Mouse (Mus musculus): ENCODE data around the gene 4922502D21Rik. TPM values are rescaled to one million over a fixed set of nuclear protein-coding genes. Genes with fewer than 3 reads are reported as not detected.

4922502D21Rik gene
- polyA plus RNA-seq, 1 experiment, result not detected

DNA sequence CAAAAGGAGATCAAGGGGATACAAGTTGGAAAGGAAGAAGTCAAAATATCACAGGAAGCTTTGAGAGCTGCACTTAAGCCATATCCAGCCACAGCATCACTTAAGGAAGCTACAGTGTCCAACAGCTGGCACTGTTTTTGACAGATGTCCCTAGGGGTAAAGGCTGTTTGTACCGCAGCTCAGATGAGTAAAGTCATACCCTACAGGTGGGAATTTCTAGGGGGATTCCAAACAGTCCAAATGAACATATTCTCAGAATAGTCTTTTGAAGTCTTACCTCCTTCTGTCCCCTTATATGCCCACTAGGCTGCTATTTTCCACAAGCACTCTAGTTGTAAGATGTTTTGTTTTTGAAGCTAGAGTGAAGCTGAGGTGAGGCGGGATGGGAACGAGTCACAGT is 19.1 kb downstream of the 4922502D21Rik start:
- no peak for DNase-seq (ENCODE audit: low spot score)

DNA sequence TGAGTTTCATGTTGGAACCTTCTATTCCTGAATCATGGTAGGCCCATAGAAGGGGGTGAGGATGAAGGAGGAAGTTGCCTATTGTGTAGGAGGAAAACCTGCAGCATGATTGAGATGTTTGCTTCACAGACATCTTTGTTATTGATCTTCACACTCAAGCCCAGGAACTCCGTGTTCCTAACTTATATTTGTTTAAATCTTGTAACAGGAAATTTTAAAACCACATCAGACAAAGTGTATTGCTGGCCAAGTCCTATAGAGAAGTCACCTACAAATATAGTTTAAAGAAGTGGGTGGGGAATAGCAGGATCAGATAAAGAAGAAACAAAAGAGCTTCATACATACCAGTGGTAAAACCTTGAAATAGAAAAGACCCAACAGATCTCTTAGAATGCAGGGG is 27.4 kb downstream of the 4922502D21Rik start:
- DNase-seq (ENCODE audit: low spot score), result no peak

DNA sequence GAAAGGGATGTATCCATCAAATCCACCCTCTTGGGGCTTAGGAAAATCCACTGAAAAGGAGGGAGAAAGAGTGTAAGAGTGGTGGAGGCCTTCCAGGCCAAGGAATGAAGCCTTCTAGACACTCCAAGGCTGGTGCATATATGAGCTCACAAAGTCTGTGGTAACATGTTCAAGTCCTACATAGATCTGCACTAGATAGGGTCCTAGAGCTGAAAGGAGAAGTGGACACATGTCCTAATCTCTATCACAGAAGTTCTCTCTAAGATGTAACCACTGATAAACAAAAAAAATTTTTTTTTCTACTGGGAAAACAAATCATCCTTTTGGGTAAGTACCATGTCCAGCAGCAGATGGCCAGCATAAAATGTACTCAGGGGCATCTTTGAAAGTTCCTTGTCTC is 42.9 kb downstream of the 4922502D21Rik start:
- no peak for DNase-seq (ENCODE audit: low spot score)

DNA sequence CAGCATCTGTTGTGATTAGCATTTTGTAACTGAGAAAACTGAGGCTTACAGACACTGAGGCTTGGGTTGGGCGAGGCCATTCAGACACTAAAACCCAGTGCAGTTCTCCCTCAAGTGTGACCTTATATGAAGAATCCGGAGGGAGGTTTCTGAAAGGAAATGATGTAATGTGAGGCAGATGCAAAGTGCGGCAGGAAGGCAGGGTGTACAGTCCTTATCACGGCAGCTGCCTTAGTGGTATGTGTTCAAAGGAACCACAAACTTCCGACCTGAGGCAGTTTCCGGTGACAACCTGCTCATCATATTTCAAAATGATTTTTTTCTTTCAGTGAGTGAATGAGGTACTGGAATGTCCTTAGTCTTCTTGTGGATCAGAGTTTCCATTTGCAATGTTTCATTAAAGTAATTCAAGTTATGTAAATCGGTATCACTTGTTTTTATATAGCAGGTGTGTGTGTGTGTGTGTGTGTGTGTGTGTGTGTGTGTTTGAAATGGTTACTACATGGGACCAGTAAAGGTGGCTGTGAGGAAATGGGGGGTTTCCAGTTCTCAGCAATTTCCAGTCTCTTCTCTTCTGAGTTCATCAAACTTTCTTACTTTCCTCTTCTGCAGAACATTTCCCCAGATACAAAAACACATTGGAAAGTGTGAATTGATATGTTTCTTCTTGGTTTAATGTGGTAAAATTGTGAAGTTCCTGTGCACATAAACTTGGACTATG is 47.1 kb downstream of the 4922502D21Rik start:
- DNase-seq (ENCODE audit: low spot score), result no peak

DNA sequence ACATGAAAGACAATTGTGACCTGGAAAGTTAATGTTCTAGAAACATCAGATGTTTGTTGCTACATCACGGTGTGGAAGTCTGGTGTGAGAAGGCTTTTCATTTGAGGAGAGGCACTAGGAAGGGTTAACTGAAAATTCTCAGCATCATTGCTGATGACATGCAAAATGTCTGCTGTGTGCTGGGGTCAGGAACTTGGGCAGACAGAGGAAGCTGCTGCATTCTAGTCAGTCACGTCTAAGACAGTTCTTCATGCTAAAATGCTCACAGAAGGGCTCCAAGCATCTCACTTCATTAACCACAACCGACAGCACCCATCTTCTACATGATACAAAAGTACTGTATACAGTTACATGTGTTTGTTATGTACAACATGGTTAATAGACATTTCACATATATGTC is 48.3 kb downstream of the 4922502D21Rik start:
- no peak for DNase-seq (ENCODE audit: low spot score)

DNA sequence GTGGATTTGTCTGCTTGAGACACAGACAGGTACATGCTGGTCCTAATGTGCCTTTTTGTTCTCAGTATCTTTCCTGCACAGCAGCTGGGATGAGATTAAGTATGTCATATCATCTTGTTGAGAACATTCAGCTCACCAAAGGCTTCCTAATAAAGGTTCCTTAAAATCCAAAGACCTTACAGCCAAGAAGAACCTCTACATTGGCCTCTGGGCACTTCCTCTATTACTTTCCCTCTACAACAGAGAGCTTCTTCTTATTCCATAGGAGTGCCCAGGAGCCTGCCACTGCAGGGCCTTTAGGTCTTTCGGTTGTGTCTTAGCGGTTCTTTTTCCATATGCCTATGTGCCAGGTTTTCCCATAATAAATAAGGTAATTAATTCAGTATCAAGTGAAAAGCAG is 55.1 kb downstream of the 4922502D21Rik start:
- DNase-seq (ENCODE audit: low spot score), result no peak

DNA sequence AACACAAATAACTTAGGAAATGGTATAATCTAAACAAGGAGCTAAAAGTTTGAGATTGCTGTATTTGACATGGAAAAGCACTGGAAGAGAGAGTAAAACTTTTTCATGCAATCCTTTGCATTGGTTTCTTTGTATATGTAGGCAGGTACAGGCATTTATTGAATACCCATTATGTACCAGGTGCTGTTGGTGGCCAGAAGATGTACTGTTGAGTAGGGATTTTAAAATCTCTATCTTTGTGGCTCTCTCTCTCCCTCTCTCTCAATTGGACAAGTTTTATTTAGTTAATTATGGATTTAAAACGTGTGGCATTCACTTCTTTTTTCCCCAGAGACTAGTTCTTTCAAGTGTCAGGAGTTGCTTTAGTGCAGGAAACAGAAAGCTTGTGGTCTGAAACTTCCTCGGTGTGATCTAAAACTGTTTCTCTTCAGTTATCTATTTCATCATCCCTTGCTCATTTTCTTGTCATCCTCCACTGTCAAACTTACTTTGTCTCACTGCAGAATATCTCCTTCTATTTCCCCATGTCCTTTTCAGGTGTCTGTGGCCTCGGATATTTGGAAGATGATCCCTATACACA is 55.9 kb downstream of the 4922502D21Rik start:
- DNase-seq (ENCODE audit: low spot score), result no peak

DNA sequence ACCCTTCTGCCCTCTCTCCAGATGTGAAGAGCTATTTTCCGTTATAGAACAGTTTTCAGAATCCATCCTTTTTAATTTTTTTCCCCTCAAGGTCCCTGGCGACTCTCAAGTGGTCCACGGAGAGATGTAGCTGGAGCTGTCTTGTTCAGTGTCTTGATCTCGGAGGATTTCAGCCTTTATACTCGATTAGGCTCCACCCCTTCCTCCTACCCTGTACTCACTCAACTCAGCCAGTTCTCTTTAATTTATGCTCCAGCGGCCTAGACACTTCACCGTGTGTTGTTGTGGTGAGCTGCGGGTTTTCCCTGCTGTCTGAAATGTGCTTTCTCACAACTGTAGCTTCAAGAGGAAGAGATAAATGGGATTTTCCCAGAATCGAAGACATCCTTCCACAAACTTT is 56.4 kb downstream of the 4922502D21Rik start, which contains the start of gene Cd69:
TSS of gene Cd69 (minus strand) at position 217 of the 400 bp plus-strand sequence.
- no peak for DNase-seq (ENCODE audit: low spot score)

DNA sequence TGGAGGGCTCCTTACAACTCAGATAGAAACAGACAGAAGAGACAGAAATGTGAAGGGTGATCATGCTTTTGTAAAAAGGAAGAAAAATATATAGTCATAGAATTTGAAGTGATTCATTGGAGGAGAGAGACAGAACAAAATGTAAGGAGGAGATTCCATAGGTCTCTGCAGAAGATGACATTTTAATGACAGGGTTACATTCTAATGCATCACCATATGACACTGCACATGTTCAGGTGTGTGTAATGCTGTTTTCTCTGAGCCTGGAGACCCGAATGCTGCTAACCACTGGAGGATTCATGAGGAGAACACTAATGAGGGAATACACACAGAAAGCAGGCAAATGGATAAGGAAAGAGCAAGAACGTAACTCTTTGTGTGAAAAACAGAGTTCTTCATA is 57.1 kb downstream of the 4922502D21Rik start:
- DNase-seq (ENCODE audit: low spot score), result no peak

DNA sequence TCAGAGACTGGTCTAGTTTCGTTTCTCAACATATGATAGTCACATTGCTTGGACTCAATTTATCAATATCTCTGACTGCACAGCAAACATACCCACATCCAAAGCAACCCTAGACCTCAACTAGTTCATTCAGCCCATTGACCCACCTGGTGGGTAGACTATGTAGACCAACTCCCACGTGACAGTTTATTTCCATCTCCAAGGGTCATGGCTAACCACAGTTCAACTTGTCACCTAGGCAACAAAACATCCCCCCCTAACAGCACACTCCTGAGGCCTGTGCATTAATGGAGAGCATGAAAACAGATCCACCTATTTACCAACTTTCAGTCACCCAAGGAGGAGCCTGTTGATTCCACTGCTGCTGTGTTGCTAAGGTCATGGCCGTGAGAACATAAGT is 57.9 kb downstream of the 4922502D21Rik start:
- no peak for DNase-seq (ENCODE audit: low spot score)

Other genes with a start within 250 kb of the 4922502D21Rik start
- gene Clec2e, start 230.9 kb downstream of the 4922502D21Rik start, polyA plus RNA-seq (2012; rRNA removed), result 0.12 and 0.18 TPM in 2 replicates
- 85.0 and 92.0 TPM in 2 replicates for gene Clec2d, start 151.2 kb downstream of the 4922502D21Rik start, polyA plus RNA-seq (2012; rRNA removed)
- gene Cd69, start 56.4 kb downstream of the 4922502D21Rik start, polyA plus RNA-seq (2012; rRNA removed), result 0.32 and 0.49 TPM in 2 replicates
- 5.6 and 5.7 TPM in 2 replicates for gene Clec12a, start 10.9 kb upstream of the 4922502D21Rik start, polyA plus RNA-seq (2012; rRNA removed)
- gene Clec12b, start 54.1 kb upstream of the 4922502D21Rik start, polyA plus RNA-seq (2012; rRNA removed), result 0.18 and 0.19 TPM in 2 replicates
- gene Clec1b, start 65.5 kb upstream of the 4922502D21Rik start, polyA plus RNA-seq (2012; rRNA removed), result 0.03 TPM in 1 of 2 replicates, not detected in the other
- 1.4 and 3.3 TPM in 2 replicates for gene Clec9a, start 77.1 kb upstream of the 4922502D21Rik start, polyA plus RNA-seq (2012; rRNA removed)
- 1.3 TPM in 2 replicates for gene Clec1a, start 120.2 kb upstream of the 4922502D21Rik start, polyA plus RNA-seq (2012; rRNA removed)
- gene Olr1, start 175.4 kb upstream of the 4922502D21Rik start, polyA plus RNA-seq (2012; rRNA removed), result 0.12 and 0.14 TPM in 2 replicates
- gene Tmem52b, start 180.8 kb upstream of the 4922502D21Rik start, polyA plus RNA-seq (2012; rRNA removed), result not detected in 2 replicates
- gene Gabarapl1, start 201.4 kb upstream of the 4922502D21Rik start, polyA plus RNA-seq (2012; rRNA removed), result 105 and 120 TPM in 2 replicates
- gene Klre1, start 246.1 kb upstream of the 4922502D21Rik start, polyA plus RNA-seq (2012; rRNA removed), result 0.81 and 1.1 TPM in 2 replicates